Mouse (Mus musculus) yolk sac, embryonic 10.5 days (tissue): ENCODE measurements around the gene Tasp1.
"Not testable (repeated sequence)": the region's sequence is repeated elsewhere in the genome, so short reads cannot be mapped to it uniquely, and the experiment has no call there.

Source experiments
- DNase-seq: peaks from one replicate; pipeline ENCODE4 v3.0.0-alpha.2; 2017; ENCODE audit warnings: low spot score

Tasp1 gene

GRCm38 (mm10) chr2:140058125-140058524, 8.5 kb downstream of the Tasp1 start:
- no peak for DNase-seq

GRCm38 (mm10) chr2:140051607-140052126, 14.9 kb downstream of the Tasp1 start:
- no peak for DNase-seq

GRCm38 (mm10) chr2:140042522-140043131, 24.0 kb downstream of the Tasp1 start:
- no peak for DNase-seq

- no peak for DNase-seq
These were observed 24.5 kb downstream of the Tasp1 start for GRCm38 (mm10) chr2:140042081-140042480.

- no peak for DNase-seq
These were observed 29.1 kb downstream of the Tasp1 start for GRCm38 (mm10) chr2:140037459-140037858.

- DNase-seq: no peak
These were observed 29.8 kb downstream of the Tasp1 start for GRCm38 (mm10) chr2:140036854-140037253.

GRCm38 (mm10) chr2:140024937-140025336, 41.7 kb downstream of the Tasp1 start:
- DNase-seq: no peak

- DNase-seq: no peak
These were observed 59.2 kb downstream of the Tasp1 start for GRCm38 (mm10) chr2:140007406-140007805.

GRCm38 (mm10) chr2:139998170-139998569, 68.4 kb downstream of the Tasp1 start:
- no peak for DNase-seq

- not testable (repeated sequence) for DNase-seq
These were observed 76.7 kb downstream of the Tasp1 start for GRCm38 (mm10) chr2:139989907-139990306.

GRCm38 (mm10) chr2:139967451-139967850, 99.2 kb downstream of the Tasp1 start:
- no peak for DNase-seq

- no peak for DNase-seq
These were observed 100.3 kb downstream of the Tasp1 start for GRCm38 (mm10) chr2:139966288-139966687.

GRCm38 (mm10) chr2:139948843-139949242, 117.8 kb downstream of the Tasp1 start:
- DNase-seq: no peak

- DNase-seq: no peak
These were observed 129.0 kb downstream of the Tasp1 start for GRCm38 (mm10) chr2:139937581-139937980.

GRCm38 (mm10) chr2:139934577-139934976, 132.0 kb downstream of the Tasp1 start:
- DNase-seq: no peak

- DNase-seq: no peak
These were observed 132.5 kb downstream of the Tasp1 start for GRCm38 (mm10) chr2:139934033-139934572.

GRCm38 (mm10) chr2:139932211-139932610, 134.4 kb downstream of the Tasp1 start:
- no peak for DNase-seq

GRCm38 (mm10) chr2:139924937-139925336, 141.7 kb downstream of the Tasp1 start:
- no peak for DNase-seq

GRCm38 (mm10) chr2:139921395-139921794, 145.2 kb downstream of the Tasp1 start:
- DNase-seq: not testable (repeated sequence)

GRCm38 (mm10) chr2:139919757-139920156, 146.8 kb downstream of the Tasp1 start:
- DNase-seq: no peak

- DNase-seq: no peak
These were observed 160.0 kb downstream of the Tasp1 start for GRCm38 (mm10) chr2:139906441-139907157.

- no peak for DNase-seq
These were observed 175.1 kb downstream of the Tasp1 start for GRCm38 (mm10) chr2:139891405-139892089.

GRCm38 (mm10) chr2:139884264-139884637, 182.4 kb downstream of the Tasp1 start:
- no peak for DNase-seq
